Mouse (Mus musculus): ENCODE measurements around the gene Gars.

GRCm38 (mm10) chr6:55093431-55094146, 55.8 kb downstream of the Gars start:
- TF ChIP-seq CTCF (IDR thresholded peaks at IDR 0.05; ENCODE audit: insufficient read depth, low read depth, low read length): no peak
- TF ChIP-seq POLR2A (IDR thresholded peaks at IDR 0.05; ENCODE audit: insufficient read depth, low read depth, low read length): no peak

Data from olfactory bulb, adult 2 months (tissue).